Mouse (Mus musculus) retina, postnatal 7 days (tissue): ENCODE results near the gene Trappc5.
A peak's percentile ranks its signal among the peaks of the same experiment; 100 is the strongest.

Experiments used
- DNase-seq: peaks from one replicate; pipeline ENCODE4 v3.0.0-alpha.2; 2012; ENCODE audit warnings: low read depth, low spot score

Trappc5 gene

GRCm38 (mm10) chr8:3676131-3676992, at the start of gene Trappc5:
Gene Trappc5 (plus strand): TSS chr8:3676299.
- peak; percentile 87 for DNase-seq

- DNase-seq = no peak
These were observed 49.1 kb upstream of the Trappc5 start for GRCm38 (mm10) chr8:3626971-3627370.

- peak; percentile 23 for DNase-seq
These were observed 48.1 kb upstream of the Trappc5 start for GRCm38 (mm10) chr8:3628014-3628413.

- peak; percentile 45 for DNase-seq
These were observed 45.2 kb upstream of the Trappc5 start, which contains the start of gene Stxbp2 for GRCm38 (mm10) chr8:3630647-3631477. Gene Stxbp2 (plus strand): TSS chr8:3630955.

GRCm38 (mm10) chr8:3631478-3631875, 44.6 kb upstream of the Trappc5 start:
- DNase-seq = no peak

- no peak for DNase-seq
These were observed 30.3 kb upstream of the Trappc5 start for GRCm38 (mm10) chr8:3645804-3646203.

GRCm38 (mm10) chr8:3646824-3647531, 29.1 kb upstream of the Trappc5 start:
- DNase-seq = no peak

GRCm38 (mm10) chr8:3647561-3647960, 28.5 kb upstream of the Trappc5 start:
- no peak for DNase-seq

- DNase-seq = no peak
These were observed 27.8 kb upstream of the Trappc5 start for GRCm38 (mm10) chr8:3648268-3648667.

- no peak for DNase-seq
These were observed 27.1 kb upstream of the Trappc5 start for GRCm38 (mm10) chr8:3648990-3649389.

GRCm38 (mm10) chr8:3652845-3653244, 23.3 kb upstream of the Trappc5 start:
- no peak for DNase-seq

- no peak for DNase-seq
These were observed 21.2 kb upstream of the Trappc5 start for GRCm38 (mm10) chr8:3654726-3655508.

- DNase-seq = no peak
These were observed 20.6 kb upstream of the Trappc5 start, which contains the start of gene Retn for GRCm38 (mm10) chr8:3655526-3655925. Gene Retn (plus strand): TSS chr8:3655770.

- no peak for DNase-seq
These were observed 19.2 kb upstream of the Trappc5 start for GRCm38 (mm10) chr8:3656725-3657381.

- DNase-seq = no peak
These were observed 15.2 kb upstream of the Trappc5 start for GRCm38 (mm10) chr8:3660889-3661288.

- no peak for DNase-seq
These were observed 11.7 kb upstream of the Trappc5 start for GRCm38 (mm10) chr8:3664405-3664804.

GRCm38 (mm10) chr8:3665507-3665906, 10.6 kb upstream of the Trappc5 start, which contains the start of gene Mcemp1:
Gene Mcemp1 (plus strand): TSS chr8:3665754.
- DNase-seq = no peak

- no peak for DNase-seq
These were observed 5.7 kb upstream of the Trappc5 start for GRCm38 (mm10) chr8:3670388-3670787.

GRCm38 (mm10) chr8:3671980-3672491, 4.1 kb upstream of the Trappc5 start, which contains the start of gene Fcor:
Gene Fcor (minus strand): TSS chr8:3672362.
- peak; percentile 70 for DNase-seq

GRCm38 (mm10) chr8:3674671-3675070, 1.4 kb upstream of the Trappc5 start:
- DNase-seq = no peak
